In the genomic region with DNA sequence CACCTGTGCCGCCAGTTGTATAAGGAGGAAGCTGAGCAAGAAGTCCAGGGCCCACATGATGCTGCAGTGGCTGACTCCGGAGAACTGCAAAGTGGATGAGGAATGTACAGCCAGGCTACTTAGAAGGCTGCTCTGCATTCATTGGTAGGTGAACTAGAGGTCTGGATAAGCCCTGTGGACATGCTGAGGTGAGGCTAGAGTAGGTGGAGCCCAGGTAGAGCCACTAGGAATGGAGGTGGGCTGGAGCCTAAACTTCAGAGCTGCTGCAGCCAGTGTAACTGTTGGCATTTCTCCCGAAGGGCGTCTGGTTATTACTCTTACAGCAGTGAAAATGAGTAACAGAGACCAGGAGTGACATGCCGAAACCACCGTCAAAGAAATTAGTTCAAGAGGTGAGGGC, we compare ENCODE assay signal across 18 mouse cellular contexts. TPM values are rescaled to one million over a fixed set of nuclear protein-coding genes. Genes with fewer than 3 reads are reported as not detected.
A peak's percentile ranks its signal among the peaks of the same experiment; 100 is the strongest.
DNase-seq lines count a peak whose midpoint lies in the region; ATAC-seq lines count a peak whose summit lies in the region.
"Had no signal": no experiment of that assay in that cellular context is flagged by ENCODE, and none has a peak within 500 bp of the region (broad histone marks: within the 10 kb centered on the region; RNA-seq: fewer than 3 reads in every experiment).

A gene (minus strand): TSS at position 314 of the 400 bp plus-strand sequence.

- 83% methylated on average over 6 of the region's 6 CpGs for WGBS in midbrain, embryonic 11.5 days
- 83% methylated on average over 6 of the region's 6 CpGs for WGBS in midbrain, embryonic 14.5 days

- H3K27me3 ChIP-seq in midbrain, embryonic 11.5 days (ENCODE audit: control insufficient read depth, insufficient read depth, low read length), result peaks cover 37% of the 10 kb centered on the region
- H3K27me3 ChIP-seq in midbrain, embryonic 14.5 days (ENCODE audit: control insufficient read depth, insufficient read depth, low read length), result peaks cover 25% of the 10 kb centered on the region

- ATAC-seq in midbrain, embryonic 11.5 days (ENCODE audit: low FRiP score), result no peak
- ATAC-seq in midbrain, embryonic 14.5 days (ENCODE audit: low FRiP score, low TSS enrichment), result no peak
- ATAC-seq: forebrain, embryonic 15.5 days; intestine, postnatal 0 days had no signal

- peaks cover 15% of the 10 kb centered on the region; the same call in 1 of the 2 replicates for H3K36me3 ChIP-seq in midbrain, embryonic 11.5 days (ENCODE audit: control insufficient read depth, insufficient read depth, low read length)
- H3K36me3 ChIP-seq in midbrain, embryonic 14.5 days (ENCODE audit: control insufficient read depth, insufficient read depth, low read length), result peaks cover 37% of the 10 kb centered on the region

- H3K4me3 ChIP-seq in midbrain, embryonic 11.5 days (ENCODE audit: low read depth, low read length), result no peak within 1 kb of the TSS
- no peak within 1 kb of the TSS for H3K4me3 ChIP-seq in midbrain, embryonic 14.5 days (replicated peaks; ENCODE audit: low read depth, low read length)
- H3K4me3 ChIP-seq: forebrain, embryonic 15.5 days; gastrocnemius, adult 2 months; hindbrain, embryonic 15.5 days; midbrain, embryonic 12.5 days had no signal

- H3K4me1 ChIP-seq in midbrain, embryonic 11.5 days (ENCODE audit: control insufficient read depth, insufficient read depth, low read length), result peaks cover 4% of the 10 kb centered on the region
- peaks cover 10% of the 10 kb centered on the region for H3K4me1 ChIP-seq in midbrain, embryonic 14.5 days (ENCODE audit: control insufficient read depth, insufficient read depth, low read length)

- no peak for DNase-seq in layer of hippocampus, adult 18-20 months (ENCODE audit: low spot score in 2 of 2)
- no peak for DNase-seq in layer of hippocampus, adult 9-11 months
- peak; percentile 82 for DNase-seq in midbrain, embryonic 11.5 days (ENCODE audit: low spot score, missing footprints)
- DNase-seq in midbrain, embryonic 14.5 days, result no peak
- peak; percentile 26 to 49 for DNase-seq in kidney, adult 8-10 months
- no peak for DNase-seq in layer of hippocampus, postnatal 25 days (ENCODE audit: extremely low spot score in 1 of 2, low spot score in 1 of 2)
- no peak for DNase-seq in urinary bladder, postnatal 10 days (ENCODE audit: low spot score)
- DNase-seq in ovary, postnatal 14 days (ENCODE audit: low spot score), result no peak
- DNase-seq: cerebellum, postnatal 14 days; gastrocnemius, adult 2 months; liver; lung, adult 18-20 months; lung, postnatal 36 days; right cerebral cortex, postnatal 14 days had no signal

- H3K4me2 ChIP-seq in midbrain, embryonic 11.5 days, result no peak within 1 kb of the TSS
- H3K4me2 ChIP-seq in midbrain, embryonic 14.5 days (ENCODE audit: low read length), result no peak within 1 kb of the TSS
- H3K4me2 ChIP-seq: forebrain, embryonic 15.5 days; hindbrain, embryonic 15.5 days; midbrain, embryonic 12.5 days had no signal

- H3K9me3 ChIP-seq in midbrain, embryonic 11.5 days (ENCODE audit: control insufficient read depth, low read length), result no peaks in the 10 kb centered on the region
- H3K9me3 ChIP-seq in midbrain, embryonic 14.5 days (ENCODE audit: control insufficient read depth, low read length), result no peaks in the 10 kb centered on the region
- H3K9me3 ChIP-seq: forebrain, embryonic 15.5 days; hindbrain, embryonic 15.5 days; midbrain, embryonic 12.5 days had no signal

- no peak within 1 kb of the TSS for H3K27ac ChIP-seq in midbrain, embryonic 11.5 days (ENCODE audit: low read depth, low read length)
- H3K27ac ChIP-seq in midbrain, embryonic 14.5 days (replicated peaks; ENCODE audit: low read depth, low read length), result no peak within 1 kb of the TSS
- H3K27ac ChIP-seq: forebrain, embryonic 15.5 days; gastrocnemius, adult 2 months; hindbrain, embryonic 15.5 days; midbrain, embryonic 12.5 days had no signal

- H3K9ac ChIP-seq in midbrain, embryonic 11.5 days (ENCODE audit: low read length), result no peak within 1 kb of the TSS
- no peak within 1 kb of the TSS for H3K9ac ChIP-seq in midbrain, embryonic 14.5 days (replicated peaks; ENCODE audit: low read length)
- H3K9ac ChIP-seq: forebrain, embryonic 15.5 days; hindbrain, embryonic 15.5 days; midbrain, embryonic 12.5 days had no signal

RNA-seq across cellular contexts. Expression of the gene that starts here (rescaled TPM):
- total RNA-seq in layer of hippocampus, adult 18-20 months (2021), result 10 to 100 TPM; 14.6 to 17.0 TPM
- polyA plus RNA-seq in midbrain, embryonic 11.5 days (2014; fragmentation: Nextera tagmentation; extraction: Ambion mirVana), result 2.2 and 2.3 TPM in 2 replicates
- 3.8 and 3.9 TPM in 2 replicates for polyA plus RNA-seq in midbrain, embryonic 14.5 days (2014; fragmentation: Nextera tagmentation; extraction: Ambion mirVana)
- 10 to 100 TPM; 12.9 to 13.5 TPM for total RNA-seq in layer of hippocampus, postnatal 25 days (2021)

Comparison
In these comparisons a context has a peak if more than half of its experiments do, and no peak if none do; other contexts are left out.
1. DNase-seq: peak in midbrain, embryonic 11.5 days (single experiment) and kidney, adult 8-10 months (2 of 2); none in layer of hippocampus, adult 18-20 months (0 of 2), layer of hippocampus, adult 9-11 months (single experiment), midbrain, embryonic 14.5 days (single experiment), layer of hippocampus, postnatal 25 days (0 of 2), urinary bladder, postnatal 10 days (single experiment) and ovary, postnatal 14 days (single experiment).